Mouse (Mus musculus): ENCODE results near the gene Bcan. TPM values are rescaled to one million over a fixed set of nuclear protein-coding genes. Genes with fewer than 3 reads are reported as not detected.

Bcan gene
- polyA plus RNA-seq, 1 experiment from 2014 or later = 0.86 TPM

- no peak overlapping the region for H3K27ac ChIP-seq (replicated peaks)
- H3K36me3 ChIP-seq = no peaks in the 10 kb centered on the region
- peaks cover 6% of the 10 kb centered on the region for H3K27me3 ChIP-seq (ENCODE audit: low read depth, poor library complexity, severe bottlenecking)
- 12% methylated on average over 6 of the region's 6 CpGs for WGBS
- no peak overlapping the region for H3K4me3 ChIP-seq
- H3K9me3 ChIP-seq (replicated peaks) = 0 out of 2 replicates have a peak, but pooled peaks cover 4% of the 10 kb centered on the region
- DNase-seq (ENCODE audit: low spot score) = no peak
- H3K4me1 ChIP-seq = no peaks in the 10 kb centered on the region
These were observed 10.7 kb upstream of the Bcan start for GRCm38 (mm10) chr3:88010634-88011265.

- H3K36me3 ChIP-seq = no peaks in the 10 kb centered on the region
- 80% methylated on average over 18 of the region's 18 CpGs for WGBS
- H3K27me3 ChIP-seq (ENCODE audit: low read depth, poor library complexity, severe bottlenecking) = peaks cover 39% of the 10 kb centered on the region
- H3K9me3 ChIP-seq (replicated peaks) = peaks cover 4% of the 10 kb centered on the region; the same call in 1 of the 2 replicates
- peaks cover 14% of the 10 kb centered on the region for H3K4me1 ChIP-seq
- DNase-seq (ENCODE audit: low spot score) = no peak
- no peak overlapping the region for H3K4me3 ChIP-seq
- no peak overlapping the region for H3K27ac ChIP-seq (replicated peaks)
These were observed 6.1 kb upstream of the Bcan start for GRCm38 (mm10) chr3:88005822-88006786.

- peak; percentile 31 for DNase-seq (ENCODE audit: low spot score)
- Histone ChIP-seq H3K4me3 (no peak overlapping the region), H3K27ac (replicated peaks) (no peak overlapping the region), H3K36me3 (no peaks in the 10 kb centered on the region), H3K9me3 (replicated peaks) (peaks cover 4% of the 10 kb centered on the region; the same call in 1 of the 2 replicates), H3K4me1 (peaks cover 40% of the 10 kb centered on the region), H3K27me3 (ENCODE audit: low read depth, poor library complexity, severe bottlenecking) (peaks cover 76% of the 10 kb centered on the region)
- WGBS = 4% methylated on average over 17 of the region's 17 CpGs
These were observed 2.4 kb upstream of the Bcan start for GRCm38 (mm10) chr3:88002291-88002976.

GRCm38 (mm10) chr3:88000816-88001595, 976 bp upstream of the Bcan start:
- H3K4me1 ChIP-seq = peaks cover 54% of the 10 kb centered on the region
- H3K36me3 ChIP-seq = no peaks in the 10 kb centered on the region
- no peak overlapping the region for H3K27ac ChIP-seq (replicated peaks)
- peaks cover 90% of the 10 kb centered on the region for H3K27me3 ChIP-seq (ENCODE audit: low read depth, poor library complexity, severe bottlenecking)
- 10% methylated on average over 11 of the region's 11 CpGs for WGBS
- peak overlapping the region; percentile 56 for H3K4me3 ChIP-seq
- peaks cover 2% of the 10 kb centered on the region; the same call in 1 of the 2 replicates for H3K9me3 ChIP-seq (replicated peaks)
- no peak for DNase-seq (ENCODE audit: low spot score)

- Histone ChIP-seq H3K4me3 (peak overlapping the region; percentile 56), H3K27ac (replicated peaks) (no peak overlapping the region), H3K4me1 (peaks cover 62% of the 10 kb centered on the region), H3K9me3 (replicated peaks) (no peaks in the 10 kb centered on the region; the same call in 1 of the 2 replicates), H3K36me3 (no peaks in the 10 kb centered on the region), H3K27me3 (ENCODE audit: low read depth, poor library complexity, severe bottlenecking) (peaks cover 97% of the 10 kb centered on the region)
- under 1% methylated on average over 38 of the region's 38 CpGs for WGBS
- no peak for DNase-seq (ENCODE audit: low spot score)
These were observed 661 bp downstream of the Bcan start for GRCm38 (mm10) chr3:87999243-87999895.

- Histone ChIP-seq H3K4me3 (peak overlapping the region; percentile 56; the same call in 1 of the 2 replicates), H3K36me3 (no peaks in the 10 kb centered on the region), H3K27me3 (ENCODE audit: low read depth, poor library complexity, severe bottlenecking) (peaks cover 100% of the 10 kb centered on the region), H3K4me1 (peaks cover 62% of the 10 kb centered on the region), H3K9me3 (replicated peaks) (no peaks in the 10 kb centered on the region; the same call in 1 of the 2 replicates), H3K27ac (replicated peaks) (no peak overlapping the region)
- 3% methylated on average over 7 of the region's 7 CpGs for WGBS
- no peak for DNase-seq (ENCODE audit: low spot score)
These were observed 1.3 kb downstream of the Bcan start for GRCm38 (mm10) chr3:87998747-87999146.

GRCm38 (mm10) chr3:87996971-87997614, 2.9 kb downstream of the Bcan start:
- WGBS = under 1% methylated on average over 49 of the region's 49 CpGs
- Histone ChIP-seq H3K4me3 (peak overlapping the region; percentile 52), H3K36me3 (no peaks in the 10 kb centered on the region), H3K4me1 (peaks cover 72% of the 10 kb centered on the region), H3K27ac (replicated peaks) (no peak overlapping the region), H3K9me3 (replicated peaks) (no peaks in the 10 kb centered on the region), H3K27me3 (ENCODE audit: low read depth, poor library complexity, severe bottlenecking) (peaks cover 100% of the 10 kb centered on the region)
- no peak for DNase-seq (ENCODE audit: low spot score)

- peaks cover 100% of the 10 kb centered on the region for H3K27me3 ChIP-seq (ENCODE audit: low read depth, poor library complexity, severe bottlenecking)
- no peaks in the 10 kb centered on the region for H3K9me3 ChIP-seq (replicated peaks)
- peak overlapping the region; percentile 52 for H3K4me3 ChIP-seq
- H3K27ac ChIP-seq (replicated peaks) = no peak overlapping the region
- peak; percentile 40 for DNase-seq (ENCODE audit: low spot score)
- H3K4me1 ChIP-seq = peaks cover 67% of the 10 kb centered on the region
- H3K36me3 ChIP-seq = no peaks in the 10 kb centered on the region
- 2% methylated on average over 15 of the region's 15 CpGs for WGBS
These were observed 3.6 kb downstream of the Bcan start for GRCm38 (mm10) chr3:87996401-87996800.

- DNase-seq (ENCODE audit: low spot score) = no peak
These were observed 4.7 kb downstream of the Bcan start for GRCm38 (mm10) chr3:87995331-87995730.

GRCm38 (mm10) chr3:87993436-87993835, 6.6 kb downstream of the Bcan start:
- H3K4me1 ChIP-seq = peaks cover 55% of the 10 kb centered on the region
- WGBS = 2% methylated on average over 5 of the region's 6 CpGs
- no peaks in the 10 kb centered on the region for H3K36me3 ChIP-seq
- H3K27me3 ChIP-seq (ENCODE audit: low read depth, poor library complexity, severe bottlenecking) = peaks cover 100% of the 10 kb centered on the region
- no peaks in the 10 kb centered on the region for H3K9me3 ChIP-seq (replicated peaks)
- DNase-seq (ENCODE audit: low spot score) = peak; percentile 71
- peak overlapping the region; percentile 25; the same call in 1 of the 2 replicates for H3K27ac ChIP-seq (replicated peaks)
- no peak overlapping the region for H3K4me3 ChIP-seq

More at GRCm38 (mm10) chr3:87995331-87995730, 4.7 kb downstream of the Bcan start:
- H3K4me3 ChIP-seq = no peak overlapping the region
- 24% methylated on average over 11 of the region's 11 CpGs for WGBS
- H3K9me3 ChIP-seq (replicated peaks) = no peaks in the 10 kb centered on the region
- no peak overlapping the region for H3K27ac ChIP-seq (replicated peaks)
- H3K4me1 ChIP-seq = peaks cover 63% of the 10 kb centered on the region
- H3K36me3 ChIP-seq = no peaks in the 10 kb centered on the region
- peaks cover 100% of the 10 kb centered on the region for H3K27me3 ChIP-seq (ENCODE audit: low read depth, poor library complexity, severe bottlenecking)

- DNase-seq (ENCODE audit: low spot score) = no peak
- Histone ChIP-seq H3K9me3 (replicated peaks) (no peaks in the 10 kb centered on the region), H3K36me3 (no peaks in the 10 kb centered on the region), H3K27ac (replicated peaks) (peak overlapping the region; percentile 17; the same call in 1 of the 2 replicates), H3K4me1 (peaks cover 67% of the 10 kb centered on the region), H3K27me3 (ENCODE audit: low read depth, poor library complexity, severe bottlenecking) (peaks cover 77% of the 10 kb centered on the region), H3K4me3 (no peak overlapping the region)
- 36% methylated on average over 10 of the region's 10 CpGs for WGBS
These were observed 10.1 kb downstream of the Bcan start for GRCm38 (mm10) chr3:87989935-87990334.

Data from midbrain, embryonic 10.5 days (tissue).